Mouse (Mus musculus) liver, adult (tissue): Measurements from ENCODE around the gene Saa1.

Experiments
- GATA4 ChIP-seq: IDR thresholded peaks from 2 replicates; pipeline ENCODE4 v1.6.1; 2014; ENCODE audit warnings: mild to moderate bottlenecking, low read length; ENCODE audit not compliant: insufficient replicate concordance

Gene Saa1

DNA sequence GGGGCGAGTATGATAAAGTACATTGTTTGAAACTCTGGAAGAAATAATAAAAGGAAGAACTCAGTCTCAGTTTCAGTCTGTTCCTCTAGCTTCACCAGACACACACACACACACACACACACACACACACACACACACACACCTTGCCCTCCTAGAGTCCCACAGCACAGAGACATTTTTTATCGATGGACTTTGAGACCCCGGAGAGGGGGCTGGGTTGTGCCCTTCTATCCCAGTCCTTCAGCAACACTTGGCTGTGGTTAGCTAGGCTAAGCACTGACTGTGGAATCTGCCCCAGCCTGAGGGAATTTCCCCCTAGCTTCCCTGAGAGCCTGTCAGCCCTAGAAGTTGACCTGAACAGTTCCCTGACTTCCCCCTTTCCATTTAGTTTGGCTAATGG, 18.9 kb downstream of the Saa1 start:
- TF ChIP-seq GATA4: no peak

DNA sequence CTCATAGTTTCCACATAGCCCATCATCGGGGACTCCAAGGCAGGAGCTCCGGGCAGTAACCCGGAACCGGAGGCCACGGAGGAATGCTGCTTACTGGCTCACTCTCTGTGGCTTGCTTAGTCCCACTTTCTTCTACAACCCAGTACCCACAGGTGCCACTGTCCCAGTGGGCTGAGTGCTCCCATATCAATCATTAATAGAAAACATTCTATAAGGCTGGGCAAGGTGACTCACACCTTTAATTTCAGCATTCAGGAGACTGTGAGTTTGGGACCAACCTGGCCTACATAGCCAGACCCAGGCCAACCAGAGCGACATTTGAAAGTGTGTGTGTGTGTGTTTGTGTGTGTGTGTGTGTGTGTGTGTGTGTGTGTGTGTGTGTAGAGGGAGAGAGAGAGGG, 19.4 kb downstream of the Saa1 start:
- no peak for TF ChIP-seq GATA4

DNA sequence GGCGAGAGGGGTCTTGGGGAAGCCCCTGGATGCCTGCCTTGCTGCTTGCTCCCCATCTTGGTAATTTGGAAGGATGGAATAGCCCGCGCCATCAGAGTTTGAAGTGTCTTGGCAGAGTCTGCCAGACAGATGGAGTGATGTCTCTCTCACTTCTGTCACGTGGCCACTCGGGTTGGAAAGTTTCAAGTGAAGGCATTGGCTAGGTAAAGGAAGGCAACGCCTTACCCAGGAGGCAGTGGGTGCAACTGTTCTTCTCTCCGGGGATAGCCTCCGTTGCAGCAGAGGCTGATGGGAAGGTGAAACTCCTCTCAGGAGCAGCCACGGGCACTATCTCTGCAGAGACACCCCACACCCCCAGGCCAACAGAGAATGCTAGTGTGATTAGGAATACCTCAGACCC, 22.3 kb downstream of the Saa1 start:
- no peak for TF ChIP-seq GATA4

DNA sequence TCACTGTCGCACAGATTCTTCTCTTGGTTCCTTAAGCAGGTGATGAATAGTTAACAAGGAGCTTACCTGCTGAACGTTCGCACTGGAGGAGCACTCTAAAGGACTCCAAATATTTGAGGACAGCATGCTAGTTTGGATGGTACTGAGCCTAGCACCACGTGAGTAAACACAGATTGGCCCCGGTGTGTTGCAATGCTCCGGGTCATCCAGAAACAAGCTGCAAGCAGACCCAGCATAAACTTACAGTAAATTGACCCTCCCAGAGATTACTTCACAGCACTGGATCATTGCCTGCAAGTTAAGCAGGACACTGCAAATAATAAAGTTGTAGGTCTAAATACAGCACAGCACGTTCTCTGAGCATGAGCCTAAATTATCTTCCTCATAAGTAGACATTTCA, 23.3 kb downstream of the Saa1 start:
- no peak for TF ChIP-seq GATA4

DNA sequence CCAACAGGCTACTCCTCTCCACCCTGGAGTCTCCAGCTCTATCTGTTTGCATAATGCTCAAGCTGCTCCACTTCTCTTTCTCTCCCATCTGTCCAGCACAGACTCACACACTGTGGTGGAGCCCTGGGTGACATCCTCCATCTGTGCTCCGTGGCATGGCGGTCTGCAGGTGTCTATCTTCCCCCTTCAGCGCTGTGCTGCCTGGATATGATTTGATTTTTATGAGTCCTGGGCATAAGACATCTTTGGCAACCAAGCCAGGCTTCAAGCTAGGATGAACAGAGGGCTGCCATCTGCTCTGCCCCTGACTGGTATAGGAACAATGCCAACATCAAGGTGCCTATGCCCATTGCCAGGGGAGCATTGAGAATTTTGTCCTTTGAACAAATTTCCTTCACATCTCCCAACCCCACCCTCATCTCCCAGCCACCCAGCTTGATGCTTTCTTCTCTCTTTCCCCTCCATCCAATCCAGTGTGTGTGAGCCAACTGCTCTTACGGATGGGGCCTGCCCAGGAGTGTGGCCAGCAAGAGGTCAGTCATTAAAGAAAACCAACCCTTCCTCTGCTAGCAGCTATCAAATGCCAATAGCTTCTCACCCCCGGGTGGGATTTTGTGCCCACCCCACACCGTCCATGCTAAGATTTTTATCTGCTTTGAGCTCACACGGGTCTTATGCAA, 24.0 kb downstream of the Saa1 start:
- no peak for TF ChIP-seq GATA4

DNA sequence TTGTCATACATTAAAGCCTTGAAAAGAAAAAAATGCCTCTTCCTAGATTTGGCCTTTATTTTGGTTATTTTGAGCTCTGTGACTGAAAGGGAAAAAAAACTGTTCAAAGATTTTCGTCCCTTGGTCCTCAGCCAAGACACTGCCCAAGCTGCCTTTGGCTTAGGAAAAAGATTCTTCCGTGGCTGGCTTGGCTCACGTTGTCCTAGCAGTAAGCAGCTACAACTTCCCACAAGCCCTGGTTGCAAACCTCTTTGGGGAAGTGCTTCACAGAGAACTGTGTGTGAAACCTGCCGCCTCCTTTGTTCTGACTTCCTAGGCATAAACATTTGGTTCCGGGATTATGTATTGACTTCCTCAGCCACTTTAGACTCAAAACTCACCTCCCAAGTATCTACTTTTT, 25.9 kb downstream of the Saa1 start:
- no peak for TF ChIP-seq GATA4

DNA sequence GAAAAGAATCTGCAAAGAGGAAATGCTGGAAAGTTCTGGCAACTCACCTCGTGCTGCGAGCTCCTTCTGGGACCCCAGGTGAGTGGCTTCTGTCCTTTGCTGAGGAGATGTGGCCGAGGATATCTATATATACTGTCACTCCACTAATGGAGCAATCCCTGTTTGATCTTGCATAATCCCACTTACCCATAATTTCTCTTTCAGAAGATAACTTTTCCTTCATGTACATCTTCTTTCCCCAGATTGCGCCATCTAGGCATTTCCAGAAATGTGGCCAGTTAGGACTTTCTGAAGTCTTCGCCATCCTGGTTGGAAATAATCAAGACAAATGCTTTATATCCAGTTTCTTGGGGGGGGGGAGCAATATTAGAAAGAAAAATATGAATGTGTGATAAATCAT, 27.2 kb downstream of the Saa1 start, which contains the start of gene Saa3:
Gene Saa3 (minus strand): TSS at position 101 of the 400 bp plus-strand sequence.
- TF ChIP-seq GATA4: no peak

DNA sequence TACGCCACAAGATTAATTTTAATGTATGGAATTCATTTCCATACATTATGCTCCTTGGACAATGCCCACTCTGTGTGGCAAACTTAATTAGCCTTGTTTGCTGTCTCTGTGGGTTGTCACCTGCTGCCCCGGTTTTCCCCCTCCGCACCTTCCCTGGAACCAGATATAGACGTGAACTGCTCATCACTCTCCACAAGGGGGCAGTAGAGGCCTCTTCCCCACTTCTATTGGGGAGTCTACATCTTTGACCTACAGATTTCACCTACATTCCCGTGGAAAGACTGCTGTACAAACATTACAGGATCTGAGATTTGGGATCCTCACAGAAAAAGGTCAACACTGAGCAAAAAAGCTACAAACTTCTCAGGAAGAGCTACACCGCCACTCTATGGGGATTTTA, 28.3 kb downstream of the Saa1 start:
- no peak for TF ChIP-seq GATA4

DNA sequence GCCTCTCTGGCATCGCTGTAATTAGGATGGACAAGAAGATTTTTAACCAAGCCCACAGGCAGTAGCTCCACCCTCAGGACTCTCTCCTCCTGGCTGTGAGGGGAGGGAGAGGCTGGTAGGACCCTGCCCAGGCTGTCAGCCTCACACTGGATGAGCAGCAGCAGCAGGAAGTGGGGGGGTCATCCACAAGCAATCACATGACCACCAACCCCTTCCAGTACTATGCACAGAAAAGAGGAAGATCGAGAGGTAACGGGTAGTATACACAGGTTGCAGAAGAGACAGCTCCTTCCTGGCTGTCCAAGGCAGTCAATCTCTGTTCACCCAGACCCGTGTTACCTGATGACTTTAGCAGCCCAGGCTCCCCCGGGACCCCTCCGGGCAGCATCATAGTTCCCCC, 30.5 kb downstream of the Saa1 start:
- TF ChIP-seq GATA4: no peak

DNA sequence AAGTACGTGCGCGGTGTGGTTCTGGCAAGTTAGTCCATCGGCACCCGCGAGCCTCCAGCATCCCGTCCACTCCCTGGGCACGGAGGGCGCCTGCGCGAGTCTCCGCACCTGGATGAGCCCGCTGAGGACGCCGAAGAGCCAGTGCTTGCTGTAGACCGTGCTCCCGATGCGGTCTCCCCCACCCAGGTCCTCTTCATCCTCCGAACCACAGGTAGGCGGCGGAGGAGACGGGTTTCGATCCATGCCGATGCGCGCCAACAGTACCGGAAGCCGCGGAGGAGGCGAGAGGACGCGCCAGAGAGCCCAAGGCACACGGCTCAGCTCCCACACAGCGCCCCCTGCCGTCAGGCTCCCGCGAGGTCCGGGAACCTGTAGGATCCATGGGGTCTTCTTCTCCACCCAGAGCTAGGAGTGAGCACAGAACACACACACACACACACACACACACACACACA, 32.4 kb downstream of the Saa1 start, which contains the start of gene Saal1:
Gene Saal1 (minus strand): TSS at position 291 of the 455 bp plus-strand sequence.
- no peak; the same call in 1 of the 2 replicates for TF ChIP-seq GATA4

DNA sequence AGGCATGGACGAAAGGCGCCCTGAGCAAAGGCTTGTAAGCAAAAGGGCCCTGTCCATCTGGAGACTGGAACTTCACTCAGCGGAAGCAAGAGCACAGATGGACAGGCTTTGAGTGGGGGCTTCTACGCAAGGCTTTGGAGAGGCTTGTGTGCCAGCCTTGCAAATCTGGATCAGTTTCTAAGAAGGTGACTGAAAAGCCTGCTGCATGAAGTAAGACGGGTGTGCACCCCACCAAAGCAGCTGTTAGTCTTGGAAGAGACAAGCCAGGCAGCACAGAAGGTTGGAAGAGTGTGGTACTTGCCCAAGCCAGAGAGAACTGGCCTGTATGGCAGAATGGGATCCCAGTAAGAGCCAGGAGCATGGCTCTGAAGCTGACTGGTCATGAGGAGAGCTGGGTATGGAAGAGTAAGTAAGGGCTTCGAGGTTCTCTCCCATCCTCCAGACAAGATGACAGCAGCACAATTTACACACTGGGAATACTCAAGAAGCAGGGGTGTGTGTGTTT, 42.2 kb downstream of the Saa1 start:
- no peak for TF ChIP-seq GATA4

DNA sequence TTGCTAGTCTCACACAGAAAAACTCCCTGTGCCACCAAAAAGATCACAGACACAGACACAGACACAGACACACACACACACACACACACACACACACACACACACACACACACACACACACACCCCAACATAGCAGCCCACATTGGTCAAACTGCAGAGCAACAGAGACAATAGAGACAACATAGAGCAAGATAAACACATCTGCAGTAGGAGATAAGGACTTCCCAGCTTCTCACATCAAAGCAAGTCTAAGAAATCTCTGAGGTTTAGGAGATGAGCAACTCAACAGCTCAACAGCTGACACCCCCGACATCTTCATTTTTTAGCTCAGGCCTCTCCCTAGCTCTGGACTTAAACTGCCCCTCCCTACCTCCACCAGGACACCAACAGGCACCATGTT, 46.0 kb downstream of the Saa1 start:
- TF ChIP-seq GATA4: no peak
